ENCODE assay signal across 21 mouse cellular contexts in genomic region chr7:68028167-68028566, GRCm38 (mm10).
A peak's percentile ranks its signal among the peaks of the same experiment; 100 is the strongest.
DNase-seq lines count a peak whose midpoint lies in the region; ATAC-seq and TF ChIP-seq lines count a peak whose summit lies in the region.
"Had no signal": no experiment of that assay in that cellular context is flagged by ENCODE, and none has a peak within 500 bp of the region (broad histone marks: within the 10 kb centered on the region; RNA-seq: fewer than 3 reads in every experiment).

No protein-coding gene starts in this region.

- 82% methylated on average over 4 of the region's 4 CpGs for WGBS in kidney, adult 2 months
- 13% methylated on average over 4 of the region's 4 CpGs for WGBS in liver, embryonic 13.5 days (ENCODE audit: insufficient replicate concordance)

- no peaks in the 10 kb centered on the region for H3K36me3 ChIP-seq in kidney, adult 2 months (ENCODE audit: control insufficient read depth, insufficient read depth, low read length)
- no peaks in the 10 kb centered on the region for H3K36me3 ChIP-seq in liver, embryonic 13.5 days

- no peaks in the 10 kb centered on the region for H3K27me3 ChIP-seq in kidney, adult 2 months (replicated peaks; ENCODE audit: control insufficient read depth, insufficient read depth, low read length)
- H3K27me3 ChIP-seq in liver, embryonic 13.5 days: no peaks in the 10 kb centered on the region
- H3K27me3 ChIP-seq: forebrain, embryonic 13.5 days; hindbrain, embryonic 13.5 days had no signal

- no peak for TF ChIP-seq CTCF in kidney, adult 2 months (conservative IDR thresholded peaks at IDR 0.05; ENCODE audit: insufficient read depth, insufficient read length, low read depth, low read length)

- peak overlapping the region; percentile 12; the same call in 1 of the 2 replicates for H3K27ac ChIP-seq in kidney, adult 2 months (ENCODE audit: insufficient read depth, low read depth, low read length)
- H3K27ac ChIP-seq in liver, embryonic 13.5 days: no peak overlapping the region
- H3K27ac ChIP-seq: embryonic facial prominence, embryonic 10.5 days; forebrain, embryonic 13.5 days; gastrocnemius, adult 2 months; hindbrain, embryonic 13.5 days; hindbrain, postnatal 0 days had no signal

- H3K9me3 ChIP-seq in liver, embryonic 13.5 days (replicated peaks): no peaks in the 10 kb centered on the region
- H3K9me3 ChIP-seq: embryonic facial prominence, embryonic 10.5 days; forebrain, embryonic 13.5 days; hindbrain, embryonic 13.5 days had no signal

- no peak for DNase-seq in kidney, adult 2 months
- no peak for DNase-seq in kidney, postnatal 25 days
- DNase-seq in MEL-GATA-1-ER (ENCODE audit: extremely low read depth, low read depth): peak; percentile 53
- DNase-seq in liver, embryonic 13.5 days: no peak
- DNase-seq in adrenal gland, adult 18-20 months (ENCODE audit: low spot score in 2 of 2): no peak
- no peak for DNase-seq in lung, postnatal 4 days
- no peak for DNase-seq in gastrocnemius, postnatal 4 days (ENCODE audit: low spot score in 2 of 2)
- DNase-seq: adrenal gland, postnatal 10 days; cerebellum, adult 11-12 months; cerebellum, adult 9-10 months; cerebellum, postnatal 25 days; forebrain, postnatal 0 days; gastrocnemius, adult 2 months; gastrocnemius, postnatal 25 days; heart, adult 11 months; heart, postnatal 10 days had no signal

- no peak for TF ChIP-seq POLR2A in kidney, adult 2 months (IDR thresholded peaks at IDR 0.05; ENCODE audit: low read depth, low read length)

- no peak overlapping the region for H3K9ac ChIP-seq in liver, embryonic 13.5 days
- H3K9ac ChIP-seq: forebrain, embryonic 13.5 days; forebrain, postnatal 0 days; hindbrain, embryonic 13.5 days had no signal

- ATAC-seq in liver, embryonic 13.5 days (ENCODE audit: low read depth): peak; percentile 83
- ATAC-seq in megakaryocyte progenitor cell, adult 5-6 weeks (replicated peaks; ENCODE audit: poor library complexity): peak; percentile 69
- ATAC-seq: forebrain, embryonic 13.5 days; forebrain, postnatal 0 days; hindbrain, postnatal 0 days had no signal

- H3K4me1 ChIP-seq in kidney, adult 2 months (ENCODE audit: control insufficient read depth, insufficient read depth, low read length): peaks cover 46% of the 10 kb centered on the region
- H3K4me1 ChIP-seq in liver, embryonic 13.5 days (replicated peaks): peaks cover 37% of the 10 kb centered on the region

- no peak overlapping the region for H3K4me3 ChIP-seq in kidney, adult 2 months (ENCODE audit: insufficient read depth, low read depth, low read length)
- no peak overlapping the region for H3K4me3 ChIP-seq in liver, embryonic 13.5 days (replicated peaks)
- H3K4me3 ChIP-seq: embryonic facial prominence, embryonic 10.5 days; forebrain, embryonic 13.5 days; gastrocnemius, adult 2 months; hindbrain, embryonic 13.5 days had no signal

- peak overlapping the region; percentile 23 for H3K4me2 ChIP-seq in liver, embryonic 13.5 days
- H3K4me2 ChIP-seq: forebrain, embryonic 13.5 days; hindbrain, embryonic 13.5 days had no signal
